In genomic region chr1:162529651-162530050, GRCm38 (mm10) we compare ENCODE assay signal across 17 mouse cellular contexts. TPM values are rescaled to one million over a fixed set of nuclear protein-coding genes. Genes with fewer than 3 reads are reported as not detected.
A peak's percentile ranks its signal among the peaks of the same experiment; 100 is the strongest.
DNase-seq lines count a peak whose midpoint lies in the region; ATAC-seq lines count a peak whose summit lies in the region.
"Had no signal": no experiment of that assay in that cellular context is flagged by ENCODE, and none has a peak within 500 bp of the region (broad histone marks: within the 10 kb centered on the region; RNA-seq: fewer than 3 reads in every experiment).

No protein-coding gene starts in this region.

- no peak overlapping the region for H3K27ac ChIP-seq in heart, embryonic 12.5 days (ENCODE audit: poor library complexity, severe bottlenecking)
- H3K27ac ChIP-seq: embryonic facial prominence, embryonic 13.5 days; forebrain, embryonic 15.5 days; liver, embryonic 13.5 days had no signal

- no peaks in the 10 kb centered on the region for H3K27me3 ChIP-seq in heart, embryonic 12.5 days (replicated peaks)
- H3K27me3 ChIP-seq: embryonic facial prominence, embryonic 13.5 days; forebrain, embryonic 15.5 days; liver, embryonic 13.5 days; megakaryocyte, embryonic 14.5 days had no signal

- WGBS in heart, embryonic 12.5 days = 40% methylated on average over 2 of the region's 2 CpGs

- H3K4me1 ChIP-seq in heart, embryonic 12.5 days (replicated peaks) = no peaks in the 10 kb centered on the region
- H3K4me1 ChIP-seq: embryonic facial prominence, embryonic 13.5 days; forebrain, embryonic 15.5 days; liver, embryonic 13.5 days; megakaryocyte, embryonic 14.5 days had no signal

- H3K4me2 ChIP-seq in heart, embryonic 12.5 days = no peak overlapping the region
- H3K4me2 ChIP-seq: embryonic facial prominence, embryonic 13.5 days; forebrain, embryonic 15.5 days; liver, embryonic 13.5 days had no signal

- H3K9me3 ChIP-seq in heart, embryonic 12.5 days (replicated peaks) = peaks cover 7% of the 10 kb centered on the region
- H3K9me3 ChIP-seq: forebrain, embryonic 15.5 days; liver, embryonic 13.5 days had no signal

- DNase-seq in adrenal gland, adult (ENCODE audit: inconsistent age in 2 of 2, low spot score in 1 of 2) = peak; percentile 40 to 65
- DNase-seq in adrenal gland, adult 18-20 months (ENCODE audit: low spot score in 2 of 2) = no peak
- peak; percentile 53 for DNase-seq in heart, adult 11 months
- peak; percentile 22 to 24 for DNase-seq in left cerebral cortex, adult 18-20 months (ENCODE audit: low spot score in 2 of 2)
- no peak for DNase-seq in left cerebral cortex, adult 9 months (ENCODE audit: low spot score in 2 of 2)
- DNase-seq in 3T3-L1 (ENCODE audit: low read depth, low spot score) = peak; percentile 6
- DNase-seq: cerebellum, adult 11 months; kidney, adult 9 months; layer of hippocampus, postnatal 36 days; liver, embryonic 13.5 days had no signal

- H3K4me3 ChIP-seq in heart, embryonic 12.5 days = no peak overlapping the region
- H3K4me3 ChIP-seq: embryonic facial prominence, embryonic 13.5 days; forebrain, embryonic 15.5 days; liver, embryonic 13.5 days; megakaryocyte, embryonic 14.5 days had no signal

- no peak for ATAC-seq in heart, embryonic 12.5 days (ENCODE audit: insufficient number of reproducible peaks, low FRiP score)
- no peak for ATAC-seq in erythroblast, adult 5-6 weeks (replicated peaks; ENCODE audit: low FRiP score, poor library complexity, severe bottlenecking)
- ATAC-seq: activated CD4-positive, CD25-positive, alpha-beta regulatory T cell, adult 4 months; forebrain, embryonic 15.5 days had no signal

- peaks cover 30% of the 10 kb centered on the region for H3K36me3 ChIP-seq in heart, embryonic 12.5 days

- H3K9ac ChIP-seq in heart, embryonic 12.5 days = no peak overlapping the region
- H3K9ac ChIP-seq: embryonic facial prominence, embryonic 13.5 days; forebrain, embryonic 15.5 days; liver, embryonic 13.5 days had no signal

RNA-seq across cellular contexts. Expression of gene Mettl13, which starts 18.7 kb away (rescaled TPM):
- 10 to 100 TPM; 18.5 to 21.4 TPM for total RNA-seq in adrenal gland, adult 18-20 months (2021)
- 13.9 and 15.1 TPM in 2 replicates for polyA plus RNA-seq in heart, embryonic 12.5 days (2016; fragmentation: Nextera tagmentation; extraction: Ambion mirVana)
- total RNA-seq in left cerebral cortex, adult 18-20 months (2021) = 10 to 100 TPM; 10.5 to 11.0 TPM
- total RNA-seq in erythroblast, adult 5-6 weeks (2015; ENCODE audit: low replicate concordance) = 0.96 and 1.0 TPM in 2 replicates
- total RNA-seq in erythroblast, adult 5-6 weeks (2017; ENCODE audit: low replicate concordance) = 1.7 and 2.2 TPM in 2 replicates

RNA-seq across cellular contexts. Expression of gene Vamp4, which starts 40.7 kb away (rescaled TPM):
- total RNA-seq in adrenal gland, adult 18-20 months (2021) = 10 to 100 TPM; 38.4 to 40.7 TPM
- 36.3 and 37.8 TPM in 2 replicates for polyA plus RNA-seq in heart, embryonic 12.5 days (2016; fragmentation: Nextera tagmentation; extraction: Ambion mirVana)
- total RNA-seq in left cerebral cortex, adult 18-20 months (2021) = 100 to 1,000 TPM; 110 to 113 TPM
- 13.3 and 18.8 TPM in 2 replicates for total RNA-seq in erythroblast, adult 5-6 weeks (2015; ENCODE audit: low replicate concordance)
- 10.1 and 11.2 TPM in 2 replicates for total RNA-seq in erythroblast, adult 5-6 weeks (2017; ENCODE audit: low replicate concordance)

RNA-seq across cellular contexts. Expression of gene Dnm3, which starts 51.8 kb away (rescaled TPM):
- 10 to 100 TPM in 1 of 2 experiments, 1 to 10 TPM in 1; 8.6 to 15.4 TPM for total RNA-seq in adrenal gland, adult 18-20 months (2021)
- 0.95 and 1.1 TPM in 2 replicates for polyA plus RNA-seq in heart, embryonic 12.5 days (2016; fragmentation: Nextera tagmentation; extraction: Ambion mirVana)
- 100 to 1,000 TPM; 101 to 106 TPM for total RNA-seq in left cerebral cortex, adult 18-20 months (2021)
- total RNA-seq in erythroblast, adult 5-6 weeks (2015; ENCODE audit: low replicate concordance) = not detected in 2 replicates
- 0.28 and 1.2 TPM in 2 replicates for total RNA-seq in erythroblast, adult 5-6 weeks (2017; ENCODE audit: low replicate concordance)
- total RNA-seq: hematopoietic stem cell, adult 5-6 weeks had no signal

Comparison
In these comparisons a context has a peak if more than half of its experiments do, and no peak if none do; other contexts are left out.
1. DNase-seq: peak in adrenal gland, adult (2 of 2), heart, adult 11 months (single experiment), left cerebral cortex, adult 18-20 months (2 of 2) and 3T3-L1 (single experiment); none in adrenal gland, adult 18-20 months (0 of 2) and left cerebral cortex, adult 9 months (0 of 2).
2. RNA of gene Dnm3, which starts 51.8 kb away (total RNA-seq): 101 to 106 TPM in left cerebral cortex, adult 18-20 months; 8.6 to 15.4 TPM in adrenal gland, adult 18-20 months and 0.28 to 1.2 TPM in erythroblast, adult 5-6 weeks; every median in the first group is over 4 times any median in the second.